Mouse (Mus musculus) cerebellum, postnatal 25 days (tissue): ENCODE measurements around the gene Rhbdd1.

Source experiments
- DNase-seq, 2 experiments: peaks; one replicate each; pipeline ENCODE4 v3.0.0; 2021; ENCODE audit warnings: mixed read lengths in 2 of 2

Gene Rhbdd1

GRCm38 (mm10) chr1:82371636-82372428 lies 55.6 kb downstream of the Rhbdd1 start:
- DNase-seq: no peak

- no peak for DNase-seq
These were observed 57.7 kb downstream of the Rhbdd1 start for GRCm38 (mm10) chr1:82373924-82374323.

- DNase-seq: no peak
These were observed 58.6 kb downstream of the Rhbdd1 start for GRCm38 (mm10) chr1:82374831-82375358.

GRCm38 (mm10) chr1:82375452-82375851 lies 59.2 kb downstream of the Rhbdd1 start:
- DNase-seq: no peak

- DNase-seq: no peak
These were observed 65.7 kb downstream of the Rhbdd1 start for GRCm38 (mm10) chr1:82381946-82382345.

- peak in 1 of 2 experiments; percentile 11 for DNase-seq
These were observed 67.9 kb downstream of the Rhbdd1 start for GRCm38 (mm10) chr1:82384106-82384505.

GRCm38 (mm10) chr1:82385054-82385453 lies 68.8 kb downstream of the Rhbdd1 start:
- DNase-seq: no peak

- DNase-seq: no peak
These were observed 69.6 kb downstream of the Rhbdd1 start for GRCm38 (mm10) chr1:82385827-82386230.

- DNase-seq: no peak
These were observed 70.8 kb downstream of the Rhbdd1 start for GRCm38 (mm10) chr1:82386814-82387771.

- DNase-seq: no peak
These were observed 73.1 kb downstream of the Rhbdd1 start for GRCm38 (mm10) chr1:82389371-82389770.

GRCm38 (mm10) chr1:82395371-82395770 lies 79.1 kb downstream of the Rhbdd1 start:
- no peak for DNase-seq

GRCm38 (mm10) chr1:82407786-82408185 lies 91.5 kb downstream of the Rhbdd1 start:
- no peak for DNase-seq

- DNase-seq: peak in 1 of 2 experiments; percentile 21
These were observed 93.0 kb downstream of the Rhbdd1 start for GRCm38 (mm10) chr1:82409271-82409670.

GRCm38 (mm10) chr1:82410548-82410947 lies 94.3 kb downstream of the Rhbdd1 start:
- no peak for DNase-seq

- DNase-seq: no peak
These were observed 95.3 kb downstream of the Rhbdd1 start for GRCm38 (mm10) chr1:82411521-82411920.

GRCm38 (mm10) chr1:82412085-82412484 lies 95.8 kb downstream of the Rhbdd1 start:
- no peak for DNase-seq

GRCm38 (mm10) chr1:82414434-82415045 lies 98.3 kb downstream of the Rhbdd1 start:
- DNase-seq: no peak

- DNase-seq: no peak
These were observed 99.4 kb downstream of the Rhbdd1 start for GRCm38 (mm10) chr1:82415641-82416040.

GRCm38 (mm10) chr1:82427729-82428128 lies 111.5 kb downstream of the Rhbdd1 start:
- DNase-seq: no peak

GRCm38 (mm10) chr1:82429061-82429460 lies 112.8 kb downstream of the Rhbdd1 start:
- DNase-seq: no peak

GRCm38 (mm10) chr1:82432919-82433648 lies 116.8 kb downstream of the Rhbdd1 start:
- peak; percentile 74 to 85 for DNase-seq

- DNase-seq: no peak
These were observed 117.4 kb downstream of the Rhbdd1 start for GRCm38 (mm10) chr1:82433649-82434005.
